In the genomic region with DNA sequence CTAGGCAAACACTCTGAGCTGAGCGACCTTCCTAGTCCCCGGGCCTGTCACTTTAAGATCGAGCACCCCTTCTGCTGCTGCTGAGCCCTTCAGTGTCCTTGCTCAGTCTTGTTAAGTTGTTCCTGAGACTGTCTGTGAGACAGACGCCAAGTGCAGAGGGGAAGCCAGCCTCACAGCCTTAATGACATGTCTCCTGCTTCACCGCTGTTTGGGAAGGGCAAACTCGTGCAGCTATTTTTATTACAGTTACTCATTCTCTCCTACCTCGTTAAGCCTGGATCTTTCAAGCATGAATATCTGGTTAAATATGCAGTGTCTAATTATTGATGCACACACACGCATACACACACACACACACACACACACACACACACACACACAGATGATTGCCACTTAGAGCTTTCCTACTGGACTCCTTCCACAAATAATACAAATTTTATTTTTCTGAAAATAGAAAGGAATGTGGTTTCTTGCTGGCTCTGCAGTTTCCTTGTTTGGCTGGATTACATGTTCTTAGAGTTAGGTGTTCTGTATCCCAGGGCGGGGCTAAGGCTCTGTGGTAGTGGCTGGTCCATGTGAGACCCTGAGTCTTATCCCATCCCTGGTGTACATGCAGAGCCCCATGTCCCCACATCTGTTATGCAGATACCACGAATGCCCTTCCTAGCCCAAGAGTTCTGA, we compare ENCODE assay signal across 8 mouse cellular contexts. TPM values are rescaled to one million over a fixed set of nuclear protein-coding genes. Genes with fewer than 3 reads are reported as not detected.
DNase-seq lines count a peak whose midpoint lies in the region; ATAC-seq and TF ChIP-seq lines count a peak whose summit lies in the region.

No protein-coding gene starts in this region.

- no peaks in the 10 kb centered on the region for H3K9me3 ChIP-seq in forebrain, embryonic 14.5 days (replicated peaks; ENCODE audit: control insufficient read depth, low read length)
- H3K9me3 ChIP-seq in hindbrain, embryonic 15.5 days = no peaks in the 10 kb centered on the region
- H3K9me3 ChIP-seq in limb, embryonic 14.5 days (ENCODE audit: control insufficient read depth, low read length) = no peaks in the 10 kb centered on the region

- H3K27me3 ChIP-seq in cerebellum, adult 2 months (ENCODE audit: control insufficient read depth, insufficient read depth, low read length) = no peaks in the 10 kb centered on the region
- H3K27me3 ChIP-seq in forebrain, embryonic 14.5 days (replicated peaks; ENCODE audit: control insufficient read depth, insufficient read depth, low read length) = no peaks in the 10 kb centered on the region
- no peaks in the 10 kb centered on the region for H3K27me3 ChIP-seq in hindbrain, embryonic 15.5 days
- no peaks in the 10 kb centered on the region for H3K27me3 ChIP-seq in limb, embryonic 14.5 days (ENCODE audit: control insufficient read depth, insufficient read depth, low read length)

- H3K4me1 ChIP-seq in cerebellum, adult 2 months (ENCODE audit: control insufficient read depth, insufficient read depth, low read length) = peaks cover 5% of the 10 kb centered on the region; the same call in 1 of the 2 replicates
- peaks cover 54% of the 10 kb centered on the region for H3K4me1 ChIP-seq in forebrain, embryonic 14.5 days (ENCODE audit: control insufficient read depth, insufficient read depth, low read length)
- peaks cover 68% of the 10 kb centered on the region for H3K4me1 ChIP-seq in hindbrain, embryonic 15.5 days (replicated peaks)
- H3K4me1 ChIP-seq in limb, embryonic 14.5 days (ENCODE audit: control insufficient read depth, insufficient read depth, low read length) = peaks cover 69% of the 10 kb centered on the region

- H3K4me3 ChIP-seq in cerebellum, adult 2 months (replicated peaks; ENCODE audit: insufficient read depth, low read depth, low read length) = no peak overlapping the region
- H3K4me3 ChIP-seq in forebrain, embryonic 14.5 days (ENCODE audit: low read depth, low read length) = no peak overlapping the region
- H3K4me3 ChIP-seq in hindbrain, embryonic 15.5 days = no peak overlapping the region
- H3K4me3 ChIP-seq in limb, embryonic 14.5 days (replicated peaks; ENCODE audit: low read length) = no peak overlapping the region

- TF ChIP-seq POLR2A in cerebellum, adult 2 months (IDR thresholded peaks at IDR 0.05; ENCODE audit: borderline replicate concordance, insufficient read depth, low read length) = no peak
- TF ChIP-seq POLR2A in limb, embryonic 14.5 days (IDR thresholded peaks at IDR 0.05; ENCODE audit: borderline replicate concordance, extremely low read depth, insufficient read depth, insufficient read length) = no peak

- no peak for DNase-seq in cerebellum, adult 2 months
- no peak for DNase-seq in cerebellum, adult 8-10 months
- peak; percentile 27 for DNase-seq in A20 (ENCODE audit: low read depth, low spot score)
- DNase-seq in forebrain, embryonic 14.5 days (ENCODE audit: low spot score) = peak; percentile 72
- peak; percentile 77 for DNase-seq in limb, embryonic 14.5 days (ENCODE audit: low spot score)
- DNase-seq in c-Kit-positive CD71-positive TER-119-positive erythroid progenitor cells, embryonic 14.5 days (ENCODE audit: low spot score) = no peak

- no peak overlapping the region for H3K9ac ChIP-seq in forebrain, embryonic 14.5 days (ENCODE audit: low read length)
- no peak overlapping the region for H3K9ac ChIP-seq in hindbrain, embryonic 15.5 days
- no peak overlapping the region for H3K9ac ChIP-seq in limb, embryonic 14.5 days (ENCODE audit: low read depth, low read length, severe bottlenecking)

- 72% methylated on average over 10 of the region's 10 CpGs for WGBS in cerebellum, adult 2 months
- WGBS in forebrain, embryonic 14.5 days = 21% methylated on average over 10 of the region's 10 CpGs
- 51% methylated on average over 10 of the region's 10 CpGs for WGBS in hindbrain, embryonic 15.5 days
- WGBS in limb, embryonic 14.5 days = 28% methylated on average over 10 of the region's 10 CpGs

- peak overlapping the region; percentile 18; the same call in 1 of the 2 replicates for H3K27ac ChIP-seq in cerebellum, adult 2 months (ENCODE audit: insufficient read depth, low read length)
- H3K27ac ChIP-seq in forebrain, embryonic 14.5 days (ENCODE audit: low read depth, low read length) = peak overlapping the region; percentile 98
- H3K27ac ChIP-seq in hindbrain, embryonic 15.5 days (replicated peaks) = peak overlapping the region; percentile 96
- H3K27ac ChIP-seq in limb, embryonic 14.5 days (replicated peaks; ENCODE audit: low read depth, low read length) = peak overlapping the region; percentile 99

- no peaks in the 10 kb centered on the region for H3K36me3 ChIP-seq in forebrain, embryonic 14.5 days (ENCODE audit: control insufficient read depth, insufficient read depth, low read length)
- no peaks in the 10 kb centered on the region for H3K36me3 ChIP-seq in hindbrain, embryonic 15.5 days
- no peaks in the 10 kb centered on the region for H3K36me3 ChIP-seq in limb, embryonic 14.5 days (ENCODE audit: control insufficient read depth, insufficient read depth, low read length)

- H3K4me2 ChIP-seq in forebrain, embryonic 14.5 days (ENCODE audit: low read length) = no peak overlapping the region
- no peak overlapping the region for H3K4me2 ChIP-seq in hindbrain, embryonic 15.5 days
- peak overlapping the region; percentile 9; the same call in 1 of the 2 replicates for H3K4me2 ChIP-seq in limb, embryonic 14.5 days (replicated peaks; ENCODE audit: low read depth, low read length, severe bottlenecking)

- TF ChIP-seq CTCF in cerebellum, adult 2 months (IDR thresholded peaks at IDR 0.05; ENCODE audit: borderline replicate concordance, insufficient read depth, low read depth, low read length) = no peak

- no peak for ATAC-seq in forebrain, embryonic 14.5 days
- no peak for ATAC-seq in hindbrain, embryonic 15.5 days (ENCODE audit: low FRiP score, low read depth)
- ATAC-seq in limb, embryonic 14.5 days (ENCODE audit: low FRiP score, low read depth) = peak; percentile 21
- no peak for ATAC-seq in inflammation-experienced regulatory T-cells, adult 6 months

RNA-seq across cellular contexts. Expression of gene Hacl1, which starts 18.6 kb away (rescaled TPM):
- polyA plus RNA-seq in cerebellum, adult 2 months (2012; rRNA removed) = 15.9 and 19.8 TPM in 2 replicates
- polyA plus RNA-seq in forebrain, embryonic 14.5 days (2014; fragmentation: Nextera tagmentation; extraction: Ambion mirVana) = 10.2 and 13.0 TPM in 2 replicates
- 7.1 and 11.0 TPM in 2 replicates for polyA plus RNA-seq in hindbrain, embryonic 15.5 days (2015; fragmentation: Nextera tagmentation; extraction: Ambion mirVana)
- polyA plus RNA-seq in limb, embryonic 14.5 days (2012; rRNA removed) = 14.7 and 18.2 TPM in 2 replicates
- 16.5 and 16.6 TPM in 2 replicates for polyA plus RNA-seq in limb, embryonic 14.5 days (2014; fragmentation: Nextera tagmentation; extraction: Ambion mirVana)
- 10 to 100 TPM; 23.5 to 36.6 (median 25.0) TPM for polyA plus RNA-seq in inflammation-experienced regulatory T-cells, adult 6 months (2017; shearing (Covaris generic))

RNA-seq across cellular contexts. Expression of gene Btd, which starts 18.8 kb away (rescaled TPM):
- 19.9 and 20.5 TPM in 2 replicates for polyA plus RNA-seq in cerebellum, adult 2 months (2012; rRNA removed)
- polyA plus RNA-seq in forebrain, embryonic 14.5 days (2014; fragmentation: Nextera tagmentation; extraction: Ambion mirVana) = 17.3 and 19.0 TPM in 2 replicates
- 18.9 and 19.1 TPM in 2 replicates for polyA plus RNA-seq in hindbrain, embryonic 15.5 days (2015; fragmentation: Nextera tagmentation; extraction: Ambion mirVana)
- 52.0 and 70.2 TPM in 2 replicates for polyA plus RNA-seq in limb, embryonic 14.5 days (2012; rRNA removed)
- 34.7 and 35.8 TPM in 2 replicates for polyA plus RNA-seq in limb, embryonic 14.5 days (2014; fragmentation: Nextera tagmentation; extraction: Ambion mirVana)
- polyA plus RNA-seq in inflammation-experienced regulatory T-cells, adult 6 months (2017; shearing (Covaris generic)) = 10 to 100 TPM; 20.3 to 28.6 (median 24.2) TPM

RNA-seq across cellular contexts. Expression of gene Gm49387, which starts 19.0 kb away (rescaled TPM):
- polyA plus RNA-seq in cerebellum, adult 2 months (2012; rRNA removed) = not detected in 2 replicates
- not detected in 2 replicates for polyA plus RNA-seq in forebrain, embryonic 14.5 days (2014; fragmentation: Nextera tagmentation; extraction: Ambion mirVana)
- 0.90 TPM in 1 of 2 replicates, not detected in the other for polyA plus RNA-seq in hindbrain, embryonic 15.5 days (2015; fragmentation: Nextera tagmentation; extraction: Ambion mirVana)
- not detected in 2 replicates for polyA plus RNA-seq in limb, embryonic 14.5 days (2012; rRNA removed)
- 3.0 TPM in 1 of 2 replicates, not detected in the other for polyA plus RNA-seq in limb, embryonic 14.5 days (2014; fragmentation: Nextera tagmentation; extraction: Ambion mirVana)
- polyA plus RNA-seq in inflammation-experienced regulatory T-cells, adult 6 months (2017; shearing (Covaris generic)) = 1 to 10 TPM in 1 of 3 experiments, not detected in 2; 1.5 TPM

Comparison
In these comparisons a context has a peak if more than half of its experiments do, and no peak if none do; other contexts are left out.
1. DNase-seq: peak in A20 (single experiment), forebrain, embryonic 14.5 days (single experiment) and limb, embryonic 14.5 days (single experiment); none in cerebellum, adult 2 months (0 of 2), cerebellum, adult 8-10 months (single experiment) and c-Kit-positive CD71-positive TER-119-positive erythroid progenitor cells, embryonic 14.5 days (single experiment).
2. H3K27ac ChIP-seq: peak in every context shown above with its lines; median percentile 99 in limb, embryonic 14.5 days; 98 in forebrain, embryonic 14.5 days; 96 in hindbrain, embryonic 15.5 days; 18 in cerebellum, adult 2 months.